Mouse (Mus musculus): ENCODE measurements around the gene Brd4.

DNA sequence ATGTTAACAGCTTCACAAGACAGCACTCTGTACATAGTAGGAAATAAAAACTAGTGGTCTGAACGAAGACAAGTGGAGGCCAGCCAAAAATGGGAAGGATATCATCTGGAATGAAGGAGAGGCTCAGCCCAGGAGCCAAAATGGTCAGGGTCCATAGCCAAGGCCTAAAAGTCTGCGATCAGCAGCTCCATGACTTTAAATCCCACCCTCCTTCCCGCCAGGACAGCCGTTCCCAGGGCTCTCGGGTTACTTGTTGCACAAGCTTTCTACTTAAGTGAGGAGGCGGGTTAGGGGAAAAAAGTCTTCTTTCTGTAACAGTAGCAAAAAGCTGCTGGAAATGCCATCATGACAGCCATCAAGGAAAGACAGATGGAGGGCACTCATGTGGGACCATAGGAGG lies 75.4 kb downstream of the Brd4 start:
- TF ChIP-seq CTCF (IDR thresholded peaks at IDR 0.05; ENCODE audit: insufficient read depth, low read depth, low read length) (no peak), POLR2A (IDR thresholded peaks at IDR 0.05; ENCODE audit: insufficient read depth, low read depth, low read length) (no peak)

Measured in olfactory bulb, adult 2 months (tissue).